Mouse (Mus musculus): Measurements from ENCODE around the gene Tdg. TPM values are rescaled to one million over a fixed set of nuclear protein-coding genes. Genes with fewer than 3 reads are reported as not detected.

The Tdg gene
- 6.7 TPM for polyA plus RNA-seq (2015; fragmentation: Illumina TruSeq; extraction: RNeasy Lipid Tissue Mini Kit (QIAGEN cat#74804); ENCODE audit: insufficient read depth, low read depth, low replicate concordance)

GRCm38 (mm10) chr10:82629586-82630255 lies at the start of gene Tdg:
Gene Tdg, plus strand, starts transcription at chr10:82629828.

DNA sequence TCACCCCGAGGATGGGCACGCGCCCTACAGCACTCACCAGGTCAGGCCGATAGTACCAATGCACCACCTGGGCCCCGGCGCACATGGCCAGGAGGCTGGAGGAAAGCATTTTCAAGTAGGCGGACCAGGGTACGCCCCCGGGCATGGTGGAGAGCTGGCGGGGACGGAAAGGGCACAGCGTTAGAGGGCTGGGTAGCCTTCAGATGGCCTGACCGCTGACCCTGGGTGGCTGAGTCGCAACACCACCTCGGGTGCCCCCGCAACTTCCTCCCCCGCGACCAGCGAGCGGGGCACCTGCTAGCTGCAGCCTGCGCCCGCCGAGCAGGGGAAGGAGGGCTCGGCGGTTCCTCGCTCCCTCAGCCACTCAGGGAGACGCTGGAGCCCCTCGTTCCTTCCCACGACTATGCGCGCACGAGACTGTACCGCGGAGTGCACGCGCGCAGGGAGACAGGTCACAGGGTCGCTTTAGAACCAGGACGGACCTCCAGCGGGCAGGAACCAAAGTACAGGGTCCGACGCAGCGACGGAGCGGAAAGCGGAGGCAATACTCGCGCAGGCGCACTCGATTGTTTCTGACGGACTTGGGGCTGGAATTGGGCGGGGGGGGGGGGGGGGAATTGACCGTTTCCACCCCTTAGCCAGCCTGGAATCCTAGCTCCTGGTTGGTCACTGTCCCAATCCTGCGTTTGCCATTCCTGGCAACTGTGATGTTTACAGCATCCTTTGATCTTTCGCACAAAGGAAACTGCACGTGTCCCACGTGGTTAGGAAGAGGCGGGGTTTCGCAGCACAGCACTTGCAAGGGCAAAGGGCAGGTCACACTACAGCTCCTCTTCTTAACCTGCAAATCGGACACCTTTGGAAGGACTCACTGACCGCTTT lies 6.7 kb upstream of the Tdg start, which contains the start of gene 1190007I07Rik:
Gene 1190007I07Rik (minus strand): TSS at position 558 of the 882 bp plus-strand sequence.

DNA sequence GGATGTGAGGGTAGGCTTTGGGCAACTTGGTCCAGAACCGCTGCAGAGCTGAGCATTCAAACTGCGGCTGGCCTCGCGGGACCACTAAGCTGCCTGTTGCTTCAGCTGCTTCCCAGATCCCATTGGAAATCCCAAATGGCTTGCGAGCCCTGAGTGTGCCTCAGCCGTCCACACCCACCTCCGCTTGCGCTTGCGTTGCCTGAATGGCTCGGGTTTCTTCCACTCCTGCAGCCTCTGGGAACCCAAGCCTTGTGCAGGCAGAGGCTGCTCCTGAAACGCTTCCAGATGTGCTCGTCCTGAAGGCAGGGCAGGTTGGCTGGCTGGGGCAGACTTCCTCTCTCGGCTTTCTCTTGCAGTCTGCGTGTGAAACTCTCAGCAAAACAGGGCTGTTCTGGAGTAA lies 60.9 kb downstream of the Tdg start, which contains the start of gene Glt8d2:
Gene Glt8d2 (minus strand): TSS at position 157 of the 400 bp plus-strand sequence.

GRCm38 (mm10) chr10:82695956-82696355 lies 66.3 kb downstream of the Tdg start, which contains the start of gene Hcfc2:
Gene Hcfc2, plus strand, starts transcription at chr10:82696160.

Other genes starting within 250 kb of the Tdg start
- not detected for gene Gm1553, start 137.2 kb upstream of the Tdg start, polyA plus RNA-seq (2015; fragmentation: Illumina TruSeq; extraction: RNeasy Lipid Tissue Mini Kit (QIAGEN cat#74804); ENCODE audit: insufficient read depth, low read depth, low replicate concordance)
- gene 1190007I07Rik, start 6.6 kb upstream of the Tdg start, polyA plus RNA-seq (2015; fragmentation: Illumina TruSeq; extraction: RNeasy Lipid Tissue Mini Kit (QIAGEN cat#74804); ENCODE audit: insufficient read depth, low read depth, low replicate concordance), result 4.6 TPM
- 2.2 TPM for gene Glt8d2, start 60.8 kb downstream of the Tdg start, polyA plus RNA-seq (2015; fragmentation: Illumina TruSeq; extraction: RNeasy Lipid Tissue Mini Kit (QIAGEN cat#74804); ENCODE audit: insufficient read depth, low read depth, low replicate concordance)
- 6.9 TPM for gene Hcfc2, start 66.3 kb downstream of the Tdg start, polyA plus RNA-seq (2015; fragmentation: Illumina TruSeq; extraction: RNeasy Lipid Tissue Mini Kit (QIAGEN cat#74804); ENCODE audit: insufficient read depth, low read depth, low replicate concordance)
- 7.1 TPM for gene Nfyb, start 134.3 kb downstream of the Tdg start, polyA plus RNA-seq (2015; fragmentation: Illumina TruSeq; extraction: RNeasy Lipid Tissue Mini Kit (QIAGEN cat#74804); ENCODE audit: insufficient read depth, low read depth, low replicate concordance)
- 8.4 TPM for gene Txnrd1, start 204.1 kb downstream of the Tdg start, polyA plus RNA-seq (2015; fragmentation: Illumina TruSeq; extraction: RNeasy Lipid Tissue Mini Kit (QIAGEN cat#74804); ENCODE audit: insufficient read depth, low read depth, low replicate concordance)
- gene Eid3, start 236.8 kb downstream of the Tdg start, polyA plus RNA-seq (2015; fragmentation: Illumina TruSeq; extraction: RNeasy Lipid Tissue Mini Kit (QIAGEN cat#74804); ENCODE audit: insufficient read depth, low read depth, low replicate concordance), result not detected

All from pancreas, adult 10 weeks (tissue).